Mouse (Mus musculus) E14TG2a.4 (cell line): Measurements from ENCODE around the gene Furin.

Experiments used
- CTCF ChIP-seq: conservative IDR thresholded peaks from 2 replicates; pipeline ENCODE4 v1.5.1; 2014; ENCODE audit warnings: low read length
- NANOG ChIP-seq: IDR thresholded peaks from 2 replicates; pipeline ENCODE4 v1.6.1; 2014; ENCODE audit warnings: borderline replicate concordance, low read length, mixed read lengths

DNA sequence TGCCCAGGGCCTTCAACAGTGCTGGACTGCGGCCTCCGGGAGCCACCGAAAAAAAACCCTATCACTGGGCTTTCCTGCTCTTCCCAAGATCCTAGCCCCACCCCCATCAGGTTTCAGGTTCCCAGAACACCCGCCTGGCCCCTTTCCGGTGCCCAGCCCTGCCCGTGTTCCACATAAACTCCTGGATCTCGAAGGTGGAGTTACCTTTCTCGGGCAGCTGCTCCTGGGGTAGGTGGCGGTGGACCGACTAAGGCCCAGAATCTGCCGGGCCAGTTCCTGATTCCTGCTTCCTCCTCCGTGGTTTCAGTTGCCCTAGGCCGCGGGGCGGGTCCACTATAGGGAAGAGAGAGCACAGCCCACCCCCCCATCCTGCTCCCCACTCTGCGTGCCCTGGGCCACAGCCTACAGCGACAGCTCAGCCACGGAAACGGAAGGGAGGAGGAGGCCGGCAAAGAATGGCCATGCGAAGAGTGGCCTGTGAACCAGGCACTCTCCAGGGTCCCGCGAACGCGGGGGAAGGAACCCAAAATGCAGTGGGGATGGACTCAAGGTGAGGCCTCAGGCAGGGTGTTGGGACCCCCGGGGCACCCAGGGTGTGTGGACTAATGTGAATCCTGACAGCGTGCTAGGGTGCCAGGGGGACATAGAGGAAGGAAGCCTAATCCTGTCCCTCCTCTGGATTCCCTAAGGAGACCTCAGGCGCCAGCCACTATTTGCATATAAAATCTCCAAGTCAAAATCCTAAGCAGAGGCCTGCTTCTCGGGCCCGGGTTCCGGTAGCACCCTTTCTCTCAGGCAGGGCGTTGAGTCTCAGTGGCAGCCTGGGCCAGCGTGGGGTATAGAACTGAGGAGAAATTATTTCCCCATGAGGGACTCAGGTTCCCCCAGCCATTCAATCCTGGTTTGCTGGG, 17.3 kb downstream of the Furin start, which contains the start of gene Fes:
- TF ChIP-seq CTCF, result no peak
- TF ChIP-seq NANOG, result no peak
